Mouse (Mus musculus) monocyte, adult 5-6 weeks (primary cell): ENCODE measurements around the gene Zc2hc1c. TPM values are rescaled to one million over a fixed set of nuclear protein-coding genes. Genes with fewer than 3 reads are reported as not detected.
"Not testable (repeated sequence)": the region's sequence is repeated elsewhere in the genome, so short reads cannot be mapped to it uniquely, and the experiment has no call there.

ENCODE experiments used
- ATAC-seq: fragments of 153-309, 156-312 bp; replicated peaks from 2 replicates; pipeline ENCODE4 v1.8.0; 2017; ENCODE audit warnings: mild to moderate bottlenecking; ENCODE audit not compliant: low TSS enrichment, insufficient number of reproducible peaks, severe bottlenecking, poor library complexity, low FRiP score
- total RNA-seq: library from RNA; stranded (forward); fragments of 200-1000, 200-491, 200-594 nt; gene quantifications from 3 replicates; pipeline ENCODE4 v1.2.3, GENCODE M21; 2017

The Zc2hc1c gene
- total RNA-seq, 1 experiment from 2014 or later, result not detected

GRCm38 (mm10) chr12:85280845-85281651 lies 7.3 kb upstream of the Zc2hc1c start:
- no peak for ATAC-seq

GRCm38 (mm10) chr12:85281756-85282155 lies 6.6 kb upstream of the Zc2hc1c start:
- ATAC-seq, result not testable (repeated sequence)

- no peak for ATAC-seq
These were observed 4.1 kb upstream of the Zc2hc1c start for GRCm38 (mm10) chr12:85284331-85284730.

- no peak for ATAC-seq
These were observed 3.4 kb upstream of the Zc2hc1c start for GRCm38 (mm10) chr12:85284996-85285395.

GRCm38 (mm10) chr12:85286941-85287340 lies 1.4 kb upstream of the Zc2hc1c start:
- ATAC-seq, result peak; percentile 62; the same call in 1 of the 2 replicates

- ATAC-seq, result 0 out of 2 replicates have a peak, but pooled peaks have one; percentile 14
These were observed 444 bp upstream of the Zc2hc1c start, which contains the start of gene Acyp1 for GRCm38 (mm10) chr12:85287809-85288485. TSS of gene Acyp1 (minus strand) at chr12:85288438.

GRCm38 (mm10) chr12:85289157-85290000 lies 988 bp downstream of the Zc2hc1c start:
- no peak for ATAC-seq

GRCm38 (mm10) chr12:85290633-85291032 lies 2.2 kb downstream of the Zc2hc1c start:
- ATAC-seq, result no peak

GRCm38 (mm10) chr12:85291541-85291940 lies 3.1 kb downstream of the Zc2hc1c start:
- ATAC-seq, result no peak

- ATAC-seq, result no peak
These were observed 3.9 kb downstream of the Zc2hc1c start for GRCm38 (mm10) chr12:85292288-85292687.

GRCm38 (mm10) chr12:85292906-85293305 lies 4.5 kb downstream of the Zc2hc1c start:
- ATAC-seq, result no peak

- no peak for ATAC-seq
These were observed 7.1 kb downstream of the Zc2hc1c start for GRCm38 (mm10) chr12:85295506-85295905.

- no peak for ATAC-seq
These were observed 8.5 kb downstream of the Zc2hc1c start for GRCm38 (mm10) chr12:85296915-85297314.

- no peak for ATAC-seq
These were observed 9.1 kb downstream of the Zc2hc1c start for GRCm38 (mm10) chr12:85297345-85297997.

GRCm38 (mm10) chr12:85298127-85298834 lies 9.9 kb downstream of the Zc2hc1c start:
- no peak for ATAC-seq

GRCm38 (mm10) chr12:85298835-85299180 lies 10.4 kb downstream of the Zc2hc1c start:
- ATAC-seq, result no peak

GRCm38 (mm10) chr12:85303256-85303655 lies 14.9 kb downstream of the Zc2hc1c start:
- ATAC-seq, result no peak

GRCm38 (mm10) chr12:85304725-85305124 lies 16.3 kb downstream of the Zc2hc1c start:
- peak; percentile 49 for ATAC-seq
